Mouse (Mus musculus) urinary bladder, adult 2 months (tissue): ENCODE data around the gene Pnrc2. TPM values are rescaled to one million over a fixed set of nuclear protein-coding genes. Genes with fewer than 3 reads are reported as not detected.

ENCODE experiments used
- DNase-seq: peaks from one replicate; pipeline ENCODE4 v3.0.0; 2022; ENCODE audit warnings: low spot score
- polyA plus RNA-seq: library from polyadenylated mRNA; depleted of rRNA; stranded (reverse); fragments of >200 nt; gene quantifications from 2 replicates; pipeline ENCODE4 v1.2.3, GENCODE M21; 2012; rRNA removed

Pnrc2 gene
- 100 and 122 TPM in 2 replicates for polyA plus RNA-seq

- DNase-seq: peak; percentile 90
Observed at GRCm38 (mm10) chr4:135873526-135874202, at the start of gene Pnrc2. Gene Pnrc2, minus strand, starts transcription at chr4:135873850.

GRCm38 (mm10) chr4:135922190-135922589, 48.5 kb upstream of the Pnrc2 start:
- no peak for DNase-seq

GRCm38 (mm10) chr4:135921257-135922120, 47.8 kb upstream of the Pnrc2 start:
- no peak for DNase-seq

DNA sequence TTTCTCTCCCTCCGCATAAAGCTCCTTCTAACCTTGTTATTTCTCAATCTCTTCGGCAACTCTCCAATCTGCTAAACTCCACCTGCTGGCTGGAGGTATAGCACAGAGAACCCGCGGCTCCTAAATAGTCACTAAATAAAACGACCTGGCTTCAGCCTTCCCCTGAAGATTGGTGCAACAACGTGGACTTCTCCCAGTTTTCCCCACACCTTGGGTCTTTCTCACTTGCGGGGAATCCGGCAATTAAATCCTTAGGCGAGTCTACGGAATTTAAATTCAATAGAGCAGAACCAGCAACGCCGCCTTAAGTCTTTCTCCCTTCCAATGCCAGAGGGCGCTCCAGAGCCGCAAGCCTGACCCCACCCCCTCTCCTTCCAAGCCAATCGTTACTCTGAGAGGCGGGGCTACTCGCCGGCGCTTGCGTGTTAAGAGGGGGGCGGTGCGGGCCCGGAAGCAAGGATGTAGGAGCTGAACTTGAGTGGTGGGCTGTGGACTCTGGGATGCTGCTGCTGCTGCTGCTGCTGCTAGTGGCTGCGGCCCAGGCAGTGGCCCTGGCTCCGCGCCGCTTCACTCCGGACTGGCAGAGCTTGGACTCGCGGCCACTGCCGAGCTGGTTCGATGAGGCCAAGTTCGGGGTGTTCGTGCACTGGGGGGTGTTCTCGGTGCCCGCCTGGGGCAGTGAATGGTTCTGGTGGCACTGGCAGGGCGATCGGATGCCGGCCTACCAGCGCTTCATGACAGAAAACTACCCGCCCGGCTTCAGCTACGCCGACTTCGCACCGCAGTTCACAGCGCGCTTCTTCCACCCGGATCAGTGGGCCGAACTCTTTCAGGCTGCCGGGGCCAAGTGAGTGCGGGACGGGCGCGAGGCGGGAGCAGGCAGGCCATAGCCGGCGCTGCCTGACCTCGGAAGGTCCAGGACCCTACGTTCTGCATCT, 46.9 kb upstream of the Pnrc2 start, which contains the start of gene Fuca1:
Gene Fuca1 (plus strand): TSS at position 432 of the 938 bp plus-strand sequence.
- peak; percentile 82 for DNase-seq

- DNase-seq: no peak
Observed at GRCm38 (mm10) chr4:135919280-135919639, 45.6 kb upstream of the Pnrc2 start.

DNA sequence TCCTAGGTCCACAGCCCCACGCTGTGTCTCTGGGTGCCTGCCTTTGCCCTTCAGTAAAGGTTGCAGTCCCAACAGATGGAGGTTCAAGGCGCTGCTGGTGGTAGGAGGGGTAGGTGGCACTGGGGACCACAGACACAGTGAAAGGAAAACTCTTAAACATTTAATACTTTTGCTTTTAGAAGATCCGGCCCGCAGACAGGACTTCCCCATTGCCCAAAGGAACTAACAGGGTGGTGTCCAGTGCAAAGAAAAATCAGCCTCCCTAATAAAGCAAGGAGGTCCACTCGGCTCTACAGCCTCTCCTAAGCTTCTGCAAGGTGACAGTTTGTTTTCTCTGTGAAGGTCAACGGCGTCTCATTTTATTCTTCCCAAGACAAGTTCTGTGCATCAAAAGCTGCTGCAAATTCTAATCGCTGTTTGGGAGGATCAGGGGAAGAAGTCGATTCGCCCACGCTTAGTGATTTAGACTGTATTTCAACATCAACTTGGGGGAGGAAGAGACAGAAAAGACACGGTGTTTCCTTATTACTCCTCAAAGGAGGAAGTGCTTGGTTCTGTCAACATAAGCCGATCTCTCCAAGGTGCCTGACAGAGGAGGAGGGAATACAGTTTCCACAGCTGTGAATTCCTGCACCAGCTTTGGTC, 45.1 kb upstream of the Pnrc2 start:
- DNase-seq: no peak

DNA sequence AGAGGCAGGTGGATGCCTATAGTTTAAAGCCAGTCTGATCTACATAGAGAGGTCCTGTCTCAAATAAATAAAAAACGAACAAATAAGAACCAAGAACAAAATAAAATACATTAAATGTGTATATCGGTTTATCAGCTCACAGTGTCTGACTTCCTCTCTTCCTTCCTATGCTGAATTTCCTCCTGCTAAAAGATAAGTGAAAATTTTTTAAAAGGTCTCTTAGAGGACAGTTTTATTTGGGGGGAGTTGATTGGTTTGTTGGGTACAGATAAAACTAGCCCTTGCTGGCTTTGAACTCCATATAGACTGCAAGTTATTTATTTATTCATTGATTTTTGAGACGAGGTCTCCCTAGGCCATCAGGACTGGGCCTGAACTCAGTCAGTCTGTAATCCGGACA, 39.8 kb upstream of the Pnrc2 start:
- no peak for DNase-seq

DNA sequence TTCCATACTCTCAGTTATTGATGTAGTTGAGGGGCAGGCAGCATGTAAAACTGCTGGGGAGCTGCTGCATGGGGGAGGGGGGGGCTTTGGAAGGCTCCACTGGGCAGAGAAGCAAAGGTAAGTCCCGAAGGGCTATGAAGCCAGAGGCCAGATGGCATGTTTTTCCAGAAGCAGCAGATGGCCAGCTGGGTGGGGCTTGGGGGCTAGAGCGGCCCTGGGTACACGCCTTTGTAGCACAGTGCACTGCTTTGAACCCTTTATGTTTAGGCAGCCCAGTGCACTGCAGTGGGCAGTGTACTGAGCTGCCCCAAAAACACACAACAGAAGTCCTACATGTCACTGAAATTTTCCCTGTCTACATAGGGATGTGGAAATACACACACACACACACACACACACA, 39.2 kb upstream of the Pnrc2 start:
- DNase-seq: no peak

- DNase-seq: no peak
Observed at GRCm38 (mm10) chr4:135912164-135912563, 38.5 kb upstream of the Pnrc2 start.

- DNase-seq: no peak
Observed at GRCm38 (mm10) chr4:135911531-135911930, 37.9 kb upstream of the Pnrc2 start.

DNA sequence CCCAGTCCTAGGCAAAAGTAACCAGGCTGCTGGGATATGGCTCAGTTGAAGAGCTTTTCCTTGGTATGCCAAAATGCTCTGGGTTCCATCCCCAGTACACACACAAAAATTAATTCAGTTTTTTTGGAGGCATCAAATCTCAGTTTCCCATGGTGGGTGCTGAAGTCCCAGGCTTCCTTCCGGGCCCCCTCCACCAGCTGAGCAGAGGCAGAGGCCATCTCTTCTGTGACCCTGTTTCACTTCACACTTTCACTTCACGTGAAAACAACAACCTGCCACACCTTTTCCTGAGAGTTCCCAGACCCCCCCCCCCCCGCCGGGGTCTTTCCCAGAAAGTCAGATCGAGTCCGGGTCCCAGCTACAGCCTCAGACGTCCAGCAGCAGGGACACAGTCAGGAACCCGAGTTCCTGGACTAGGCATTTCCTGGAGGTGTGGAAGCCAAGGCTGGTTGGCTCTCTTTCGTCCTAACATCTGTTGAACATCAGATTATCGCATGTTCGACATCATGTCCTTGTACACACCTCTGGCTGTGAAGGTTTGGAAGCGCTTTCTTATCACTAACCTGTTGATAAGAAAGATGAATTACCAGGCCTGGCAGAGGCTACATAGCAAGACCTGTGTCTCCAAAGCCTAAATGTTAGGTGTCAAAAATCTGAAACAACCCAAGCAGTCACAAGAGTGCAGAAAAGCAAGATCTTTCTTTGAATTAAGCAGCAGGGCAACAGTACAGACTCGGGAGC, 35.8 kb upstream of the Pnrc2 start:
- DNase-seq: no peak

- DNase-seq: no peak
Observed at GRCm38 (mm10) chr4:135906633-135907032, 33.0 kb upstream of the Pnrc2 start.

DNA sequence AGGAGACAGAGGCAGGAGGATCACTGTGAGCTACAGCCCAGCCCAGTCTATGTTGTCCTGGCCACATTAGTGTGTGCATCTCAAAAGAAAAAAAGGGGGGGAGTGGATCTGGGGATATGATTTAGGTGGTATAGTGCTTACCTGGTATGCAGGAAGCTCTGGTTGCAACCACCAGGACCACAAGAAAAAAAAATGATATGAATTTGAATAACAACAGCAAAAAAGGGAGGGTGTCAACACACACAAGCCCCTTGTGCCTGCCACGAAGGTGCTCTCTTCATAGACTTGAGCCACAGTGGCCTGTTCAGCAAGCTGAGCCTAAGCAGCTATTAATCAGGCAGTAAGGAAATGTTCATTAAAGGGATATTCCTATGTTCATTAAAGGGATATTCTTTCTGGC, 31.2 kb upstream of the Pnrc2 start:
- DNase-seq: no peak

DNA sequence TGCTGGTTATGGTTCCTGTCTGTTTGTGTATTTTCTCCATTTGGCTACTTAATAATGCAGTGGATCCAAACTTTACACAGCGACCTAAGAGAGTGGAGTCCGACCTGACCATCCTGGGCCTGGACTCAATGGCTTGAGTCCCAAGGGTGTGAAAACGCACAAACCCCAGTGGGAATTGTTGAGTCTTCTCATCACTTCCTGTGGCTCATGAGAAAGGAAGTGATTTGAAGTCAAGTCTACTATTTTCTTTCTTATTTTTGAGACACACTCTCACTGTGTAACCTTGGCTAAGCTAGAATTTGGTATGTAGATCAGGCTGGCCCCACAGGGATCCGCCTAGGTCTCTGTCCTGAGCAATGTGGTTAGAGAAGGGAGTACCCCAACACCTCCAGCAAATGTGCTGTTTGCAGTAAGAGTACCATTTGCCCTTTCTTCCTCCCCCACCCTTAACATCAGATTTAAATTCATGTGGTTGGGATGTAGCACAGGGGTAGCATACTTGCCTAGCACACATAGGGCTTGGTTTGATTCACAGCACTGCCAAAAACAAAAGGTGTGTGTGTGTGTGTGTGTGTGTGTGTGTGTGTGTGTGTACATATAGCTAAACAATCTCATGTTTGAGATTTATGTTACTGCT, 29.1 kb upstream of the Pnrc2 start:
- DNase-seq: no peak

GRCm38 (mm10) chr4:135900008-135900407, 26.4 kb upstream of the Pnrc2 start:
- DNase-seq: no peak

GRCm38 (mm10) chr4:135899050-135899448, 25.4 kb upstream of the Pnrc2 start:
- DNase-seq: no peak

- DNase-seq: no peak
Observed at GRCm38 (mm10) chr4:135898380-135899049, 24.9 kb upstream of the Pnrc2 start.

DNA sequence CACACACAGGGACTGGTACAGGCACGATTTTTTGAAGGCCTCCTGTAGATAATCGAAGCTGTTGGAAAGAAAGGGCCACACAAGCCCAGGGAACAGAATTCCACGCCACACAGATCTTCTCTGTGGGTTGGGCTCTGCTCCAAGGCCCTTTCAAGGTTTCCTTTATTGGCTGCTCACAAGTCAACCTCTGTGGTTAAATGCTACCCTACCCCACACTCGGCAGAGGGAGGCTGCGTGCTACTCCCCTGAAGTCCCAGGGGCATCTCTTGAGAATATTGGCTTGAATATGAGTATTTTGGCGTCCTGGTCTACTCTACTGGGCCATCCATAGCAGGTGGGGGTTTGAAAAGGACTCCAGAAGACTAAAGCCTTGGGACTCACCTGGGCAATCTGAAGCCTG, 22.5 kb upstream of the Pnrc2 start:
- DNase-seq: no peak

DNA sequence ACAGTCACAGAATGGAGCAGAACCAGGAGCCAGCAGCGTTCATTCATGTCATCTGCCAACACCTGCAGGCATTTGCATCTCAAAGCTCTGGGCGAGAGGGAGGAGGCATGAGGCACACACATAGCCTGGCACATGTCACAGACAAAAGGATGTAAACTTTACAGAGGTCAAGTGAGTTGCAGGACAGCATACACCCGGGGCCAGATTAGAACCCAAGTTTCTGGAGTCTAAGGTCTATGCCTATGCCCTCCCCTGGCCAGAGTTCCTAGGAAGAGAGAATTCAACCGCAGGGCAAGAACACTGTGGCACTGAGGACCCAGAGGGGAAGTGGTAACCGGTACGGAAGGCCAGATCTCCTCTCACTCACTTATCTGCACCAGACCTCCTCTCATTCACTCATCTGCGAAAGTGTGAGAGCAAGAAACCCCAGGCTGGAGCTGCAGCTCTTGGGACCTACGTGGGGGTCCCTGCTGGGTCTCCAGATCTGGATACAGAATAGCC, 21.5 kb upstream of the Pnrc2 start, which contains the start of gene Cnr2:
Gene Cnr2 (plus strand): TSS at position 324 of the 501 bp plus-strand sequence.
- DNase-seq: no peak
